Mouse (Mus musculus) hindbrain, embryonic 12.5 days (tissue): Measurements from ENCODE around the gene Pla2g2c. TPM values are rescaled to one million over a fixed set of nuclear protein-coding genes. Genes with fewer than 3 reads are reported as not detected.

ENCODE experiments used
- ATAC-seq: fragments of 200-750 bp; cut with Nextera tagmentation; 2 replicates; pipeline ENCODE4 v1.8.0; 2017; ENCODE audit warnings: moderate TSS enrichment; ENCODE audit not compliant: low FRiP score
- H3K27ac ChIP-seq: fragments of 300-500 bp; sonication (generic); 2 replicates; pipeline ENCODE4 v1.5.1; 2016; ENCODE audit warnings: mild to moderate bottlenecking
- H3K27me3 ChIP-seq: fragments of 300-500 bp; sonication (generic); 2 replicates; pipeline ENCODE4 v1.6.1; 2016; ENCODE audit warnings: mild to moderate bottlenecking
- H3K36me3 ChIP-seq: fragments of 300-500 bp; sonication (generic); 2 replicates; pipeline ENCODE4 v1.6.1; 2016; ENCODE audit warnings: mild to moderate bottlenecking
- H3K4me1 ChIP-seq: fragments of 300-500 bp; sonication (generic); 2 replicates; pipeline ENCODE4 v1.6.1; 2016
- H3K4me2 ChIP-seq: fragments of 300-500 bp; sonication (generic); replicated peaks from 2 replicates; pipeline ENCODE4 v1.6.1; 2016; ENCODE audit warnings: mild to moderate bottlenecking
- H3K4me3 ChIP-seq: fragments of 300-500 bp; sonication (generic); 2 replicates; pipeline ENCODE4 v1.5.1; 2016; ENCODE audit warnings: mild to moderate bottlenecking
- H3K9ac ChIP-seq: fragments of 300-500 bp; sonication (generic); 2 replicates; pipeline ENCODE4 v1.6.1; 2016; ENCODE audit warnings: mild to moderate bottlenecking, moderate library complexity
- H3K9me3 ChIP-seq: fragments of 300-500 bp; sonication (generic); replicated peaks from 2 replicates; pipeline ENCODE4 v1.6.1; 2016; ENCODE audit warnings: mild to moderate bottlenecking
- whole genome bisulfite sequencing: fragments of 180-500 bp; shearing (Covaris S2); methylation state at CpG from one replicate; pipeline ENCODE4 v1.1.7; 2016; 5-methylcytosine and 5-hydroxymethylcytosine counted together
- polyA plus RNA-seq: library from polyadenylated mRNA; unstranded; fragments of >200 nt; fragmentation: Nextera tagmentation; extraction: Ambion mirVana; gene quantifications from 2 replicates; pipeline ENCODE4 v1.2.1, GENCODE M21; 2016

Gene Pla2g2c
- polyA plus RNA-seq, 1 experiment from 2014 or later, result 0.46 TPM

- H3K9ac ChIP-seq, result no peak overlapping the region
- peaks cover 19% of the 10 kb centered on the region for H3K4me1 ChIP-seq
These were observed 31.4 kb downstream of the Pla2g2c start for GRCm38 (mm10) chr4:138755983-138756382.

GRCm38 (mm10) chr4:138757416-138757815 is 32.8 kb downstream of the Pla2g2c start, which contains the start of gene Pla2g2f:
TSS of gene Pla2g2f (minus strand) at chr4:138757626.
- H3K4me1 ChIP-seq, result peaks cover 19% of the 10 kb centered on the region
- WGBS, result 48% methylated on average over 8 of the region's 8 CpGs
- H3K36me3 ChIP-seq, result no peaks in the 10 kb centered on the region
- H3K27me3 ChIP-seq, result no peaks in the 10 kb centered on the region
- H3K9ac ChIP-seq, result no peak within 1 kb of the TSS
- no peak within 1 kb of the TSS for H3K27ac ChIP-seq
- no peak within 1 kb of the TSS for H3K4me3 ChIP-seq
- H3K9me3 ChIP-seq, result no peaks in the 10 kb centered on the region
- ATAC-seq, result no peak
- H3K4me2 ChIP-seq, result no peak within 1 kb of the TSS

More at GRCm38 (mm10) chr4:138755983-138756382, 31.4 kb downstream of the Pla2g2c start:
- H3K9me3 ChIP-seq, result no peaks in the 10 kb centered on the region
- WGBS, result 81% methylated on average over 11 of the region's 11 CpGs
- no peaks in the 10 kb centered on the region for H3K36me3 ChIP-seq
- no peak overlapping the region for H3K27ac ChIP-seq
- no peak overlapping the region for H3K4me2 ChIP-seq
- no peaks in the 10 kb centered on the region for H3K27me3 ChIP-seq
- H3K4me3 ChIP-seq, result no peak overlapping the region
- no peak for ATAC-seq

- Histone ChIP-seq H3K27ac (no peak overlapping the region), H3K4me3 (no peak overlapping the region), H3K4me1 (peaks cover 1% of the 10 kb centered on the region; the same call in 1 of the 2 replicates), H3K9me3 (no peaks in the 10 kb centered on the region), H3K4me2 (no peak overlapping the region), H3K27me3 (no peaks in the 10 kb centered on the region), H3K9ac (no peak overlapping the region), H3K36me3 (no peaks in the 10 kb centered on the region)
- 77% methylated on average over 9 of the region's 9 CpGs for WGBS
- no peak for ATAC-seq
These were observed 37.7 kb downstream of the Pla2g2c start for GRCm38 (mm10) chr4:138762266-138762665.

GRCm38 (mm10) chr4:138771970-138772369 is 47.4 kb downstream of the Pla2g2c start:
- ATAC-seq, result no peak
- Histone ChIP-seq H3K27me3 (no peaks in the 10 kb centered on the region), H3K4me1 (peaks cover under 1% of the 10 kb centered on the region; the same call in 1 of the 2 replicates), H3K9me3 (no peaks in the 10 kb centered on the region), H3K36me3 (no peaks in the 10 kb centered on the region), H3K9ac (no peak overlapping the region), H3K4me2 (no peak overlapping the region), H3K4me3 (no peak overlapping the region), H3K27ac (no peak overlapping the region)
- 91% methylated on average over 10 of the region's 10 CpGs for WGBS

- H3K27ac ChIP-seq, result no peak overlapping the region
- no peak for ATAC-seq
- no peak overlapping the region for H3K4me2 ChIP-seq
- H3K4me1 ChIP-seq, result peaks cover 4% of the 10 kb centered on the region
- H3K27me3 ChIP-seq, result no peaks in the 10 kb centered on the region
- no peak overlapping the region for H3K4me3 ChIP-seq
- H3K36me3 ChIP-seq, result no peaks in the 10 kb centered on the region
- H3K9ac ChIP-seq, result no peak overlapping the region
- 85% methylated on average over 5 of the region's 5 CpGs for WGBS
- H3K9me3 ChIP-seq, result no peaks in the 10 kb centered on the region
These were observed 47.8 kb downstream of the Pla2g2c start for GRCm38 (mm10) chr4:138772386-138772785.

GRCm38 (mm10) chr4:138775435-138775834 is 50.8 kb downstream of the Pla2g2c start, which contains the start of gene Pla2g2d:
TSS of gene Pla2g2d (plus strand) at chr4:138775735.
- H3K27ac ChIP-seq, result no peak within 1 kb of the TSS

GRCm38 (mm10) chr4:138777417-138778407 is 53.1 kb downstream of the Pla2g2c start:
- H3K9ac ChIP-seq, result no peak overlapping the region
- H3K27me3 ChIP-seq, result no peaks in the 10 kb centered on the region
- no peak overlapping the region for H3K4me3 ChIP-seq
- 0 out of 2 replicates have a peak overlapping the region, but pooled peaks have one; percentile 0 for H3K4me2 ChIP-seq
- H3K9me3 ChIP-seq, result no peaks in the 10 kb centered on the region
- 47% methylated on average over 17 of the region's 20 CpGs for WGBS
- H3K27ac ChIP-seq, result peak overlapping the region; percentile 70; the same call in 1 of the 2 replicates
- ATAC-seq, result no peak
- H3K36me3 ChIP-seq, result no peaks in the 10 kb centered on the region
- peaks cover 16% of the 10 kb centered on the region for H3K4me1 ChIP-seq

More at GRCm38 (mm10) chr4:138775435-138775834, 50.8 kb downstream of the Pla2g2c start, which contains the start of gene Pla2g2d:
- Histone ChIP-seq H3K27me3 (no peaks in the 10 kb centered on the region), H3K4me3 (no peak within 1 kb of the TSS), H3K36me3 (no peaks in the 10 kb centered on the region), H3K4me1 (peaks cover 16% of the 10 kb centered on the region), H3K4me2 (no peak within 1 kb of the TSS), H3K9ac (no peak within 1 kb of the TSS), H3K9me3 (no peaks in the 10 kb centered on the region)
- WGBS, result 88% methylated on average over 6 of the region's 6 CpGs
- ATAC-seq, result no peak

GRCm38 (mm10) chr4:138780300-138780699 is 55.7 kb downstream of the Pla2g2c start:
- Histone ChIP-seq H3K9ac (no peak overlapping the region), H3K9me3 (no peaks in the 10 kb centered on the region), H3K4me3 (no peak overlapping the region), H3K36me3 (no peaks in the 10 kb centered on the region), H3K4me2 (no peak overlapping the region), H3K27me3 (no peaks in the 10 kb centered on the region), H3K27ac (no peak overlapping the region), H3K4me1 (peaks cover 16% of the 10 kb centered on the region)
- no peak for ATAC-seq
- 91% methylated on average over 5 of the region's 5 CpGs for WGBS

- 80% methylated on average over 6 of the region's 6 CpGs for WGBS
These were observed 57.5 kb downstream of the Pla2g2c start for GRCm38 (mm10) chr4:138782098-138782497.

GRCm38 (mm10) chr4:138785721-138786120 is 61.1 kb downstream of the Pla2g2c start:
- H3K27me3 ChIP-seq, result 0 out of 2 replicates have a peak, but pooled peaks cover 3% of the 10 kb centered on the region
- no peak for ATAC-seq
- H3K9me3 ChIP-seq, result no peaks in the 10 kb centered on the region
- 57% methylated on average over 4 of the region's 4 CpGs for WGBS
- no peaks in the 10 kb centered on the region for H3K4me1 ChIP-seq
- no peak overlapping the region for H3K27ac ChIP-seq
- H3K4me2 ChIP-seq, result no peak overlapping the region
- H3K4me3 ChIP-seq, result no peak overlapping the region
- H3K9ac ChIP-seq, result no peak overlapping the region
- H3K36me3 ChIP-seq, result no peaks in the 10 kb centered on the region

More at GRCm38 (mm10) chr4:138782098-138782497, 57.5 kb downstream of the Pla2g2c start:
- peaks cover 14% of the 10 kb centered on the region for H3K4me1 ChIP-seq
- H3K9me3 ChIP-seq, result no peaks in the 10 kb centered on the region
- no peak overlapping the region for H3K4me2 ChIP-seq
- H3K4me3 ChIP-seq, result no peak overlapping the region
- H3K27ac ChIP-seq, result no peak overlapping the region
- H3K36me3 ChIP-seq, result no peaks in the 10 kb centered on the region
- H3K9ac ChIP-seq, result no peak overlapping the region
- no peaks in the 10 kb centered on the region for H3K27me3 ChIP-seq
- ATAC-seq, result no peak

GRCm38 (mm10) chr4:138786141-138786540 is 61.5 kb downstream of the Pla2g2c start:
- no peak overlapping the region for H3K4me3 ChIP-seq
- WGBS, result 69% methylated on average over 4 of the region's 4 CpGs
- ATAC-seq, result no peak
- H3K27me3 ChIP-seq, result 0 out of 2 replicates have a peak, but pooled peaks cover 3% of the 10 kb centered on the region
- no peak overlapping the region for H3K4me2 ChIP-seq
- no peaks in the 10 kb centered on the region for H3K36me3 ChIP-seq
- no peaks in the 10 kb centered on the region for H3K9me3 ChIP-seq
- no peak overlapping the region for H3K27ac ChIP-seq
- no peaks in the 10 kb centered on the region for H3K4me1 ChIP-seq
- no peak overlapping the region for H3K9ac ChIP-seq

GRCm38 (mm10) chr4:138788381-138788780 is 63.8 kb downstream of the Pla2g2c start:
- ATAC-seq, result no peak

More at GRCm38 (mm10) chr4:138788381-138788780, 63.8 kb downstream of the Pla2g2c start:
- no peak overlapping the region for H3K4me3 ChIP-seq
- no peak overlapping the region for H3K9ac ChIP-seq
- H3K9me3 ChIP-seq, result no peaks in the 10 kb centered on the region
- H3K4me1 ChIP-seq, result no peaks in the 10 kb centered on the region
- no peaks in the 10 kb centered on the region for H3K36me3 ChIP-seq
- no peak overlapping the region for H3K4me2 ChIP-seq
- H3K27ac ChIP-seq, result no peak overlapping the region
- WGBS, result 76% methylated on average over 4 of the region's 4 CpGs
- 0 out of 2 replicates have a peak, but pooled peaks cover 3% of the 10 kb centered on the region for H3K27me3 ChIP-seq
